Mouse (Mus musculus): ENCODE data around the gene Ush1c. TPM values are rescaled to one million over a fixed set of nuclear protein-coding genes. Genes with fewer than 3 reads are reported as not detected.

Ush1c gene
- total and polyA plus RNA-seq, 3 experiments, result not detected

DNA sequence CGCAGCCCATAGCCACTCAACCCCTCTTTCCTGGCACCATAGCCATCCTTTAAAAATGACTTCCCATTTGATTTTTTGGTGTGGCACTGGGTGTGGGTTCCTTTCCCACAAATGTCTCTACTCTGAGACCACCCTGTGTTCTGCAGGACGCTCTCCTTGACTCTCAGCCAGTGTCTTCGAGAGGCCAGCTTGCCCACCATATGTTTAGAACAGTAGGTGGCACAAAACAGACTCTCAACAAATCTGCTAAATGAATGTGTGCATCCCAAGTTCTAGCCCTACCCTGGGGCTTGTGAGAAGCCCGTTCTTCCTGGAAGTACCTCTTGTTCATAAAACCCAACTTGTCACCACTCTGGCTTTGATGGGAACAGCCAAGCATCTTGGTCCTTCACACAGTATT lies 1.8 kb upstream of the Ush1c start:
- TF ChIP-seq CHD2 (IDR thresholded peaks at IDR 0.05; ENCODE audit: low read length), result no peak
- Histone ChIP-seq H3K9ac (ENCODE audit: insufficient read depth, low read depth) (no peak overlapping the region), H3K4me3 (replicated peaks in 1 of 3; ENCODE audit: low read depth in 2 of 3, low read length in 2 of 3, poor library complexity in 1 of 3) (no peak overlapping the region), H3K4me2 (ENCODE audit: insufficient read depth, low read depth, poor library complexity, severe bottlenecking) (no peak overlapping the region), H3K9me3 (replicated peaks; ENCODE audit: low read length) (no peaks in the 10 kb centered on the region), H3K79me2 (replicated peaks; ENCODE audit: control insufficient read depth, extremely low read depth, insufficient read depth, poor library complexity, severe bottlenecking) (no peaks in the 10 kb centered on the region), H3K36me3 (replicated peaks in 1 of 2; ENCODE audit: control insufficient read depth in 1 of 2, insufficient read depth in 1 of 2, low read length in 1 of 2) (no peaks in the 10 kb centered on the region), H3K27ac (ENCODE audit: insufficient read depth, low read depth) (no peak overlapping the region), H3K27me3 (replicated peaks) (peaks cover 79% of the 10 kb centered on the region), H3K4me1 (ENCODE audit: control insufficient read depth in 1 of 2, insufficient read depth in 2 of 2) (no peaks in the 10 kb centered on the region)
- no peak for DNase-seq (ENCODE audit: extremely low read depth)
- in situ Hi-C loops (cut with MboI; ENCODE audit: low pct_ligation_motif_present, low pct_unique_long_range_greater_than_20kb, low sequenced_read_pairs), result no loop called here
- dilution Hi-C loops (cut with MboI; ENCODE audit: extremely low pct_ligation_motif_present, extremely low pct_unique_long_range_greater_than_20kb, low sequenced_read_pairs), result no loop called here

DNA sequence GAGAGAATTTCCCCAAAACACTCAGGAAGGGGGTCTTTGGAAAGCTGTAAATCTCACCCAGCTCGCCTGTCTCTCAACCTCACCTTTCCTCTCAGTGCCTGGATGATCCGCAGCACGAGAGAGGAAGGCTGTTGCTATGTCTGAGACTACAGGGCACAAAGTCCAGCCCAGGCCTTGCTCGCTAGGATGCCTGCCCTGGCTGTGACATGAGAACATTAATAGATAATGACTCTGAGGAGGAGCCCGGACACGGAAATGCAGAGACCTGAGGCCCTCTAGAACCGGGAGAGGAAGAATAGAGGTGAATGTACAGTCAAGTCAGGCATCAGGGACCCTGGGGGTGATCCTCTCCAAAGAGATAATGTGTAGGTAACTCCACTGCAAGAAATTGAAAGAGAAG lies 1.1 kb downstream of the Ush1c start:
- in situ Hi-C loops (cut with MboI; ENCODE audit: low pct_ligation_motif_present, low pct_unique_long_range_greater_than_20kb, low sequenced_read_pairs) (no loop called here), dilution Hi-C loops (cut with MboI; ENCODE audit: extremely low pct_ligation_motif_present, extremely low pct_unique_long_range_greater_than_20kb, low sequenced_read_pairs) (no loop called here)
- H3K36me3 ChIP-seq (replicated peaks in 1 of 2; ENCODE audit: control insufficient read depth in 1 of 2, insufficient read depth in 1 of 2, low read length in 1 of 2), result no peaks in the 10 kb centered on the region
- H3K79me2 ChIP-seq (replicated peaks; ENCODE audit: control insufficient read depth, extremely low read depth, insufficient read depth, poor library complexity, severe bottlenecking), result no peaks in the 10 kb centered on the region
- H3K9ac ChIP-seq (ENCODE audit: insufficient read depth, low read depth), result no peak overlapping the region
- H3K27ac ChIP-seq (ENCODE audit: insufficient read depth, low read depth), result no peak overlapping the region
- H3K4me1 ChIP-seq (ENCODE audit: control insufficient read depth in 1 of 2, insufficient read depth in 2 of 2), result no peaks in the 10 kb centered on the region
- no peak overlapping the region for H3K4me3 ChIP-seq (replicated peaks in 1 of 3; ENCODE audit: low read depth in 2 of 3, low read length in 2 of 3, poor library complexity in 1 of 3)
- DNase-seq (ENCODE audit: extremely low read depth), result no peak
- TF ChIP-seq ZC3H11A (IDR thresholded peaks at IDR 0.05; ENCODE audit: low read depth, low read length), result no peak
- TF ChIP-seq IRF4 (IDR thresholded peaks at IDR 0.05; ENCODE audit: low read depth, low read length), result no peak
- H3K27me3 ChIP-seq (replicated peaks), result peaks cover 82% of the 10 kb centered on the region
- H3K4me2 ChIP-seq (ENCODE audit: insufficient read depth, low read depth, poor library complexity, severe bottlenecking), result no peak overlapping the region
- peaks cover 7% of the 10 kb centered on the region for H3K9me3 ChIP-seq (replicated peaks; ENCODE audit: low read length)

DNA sequence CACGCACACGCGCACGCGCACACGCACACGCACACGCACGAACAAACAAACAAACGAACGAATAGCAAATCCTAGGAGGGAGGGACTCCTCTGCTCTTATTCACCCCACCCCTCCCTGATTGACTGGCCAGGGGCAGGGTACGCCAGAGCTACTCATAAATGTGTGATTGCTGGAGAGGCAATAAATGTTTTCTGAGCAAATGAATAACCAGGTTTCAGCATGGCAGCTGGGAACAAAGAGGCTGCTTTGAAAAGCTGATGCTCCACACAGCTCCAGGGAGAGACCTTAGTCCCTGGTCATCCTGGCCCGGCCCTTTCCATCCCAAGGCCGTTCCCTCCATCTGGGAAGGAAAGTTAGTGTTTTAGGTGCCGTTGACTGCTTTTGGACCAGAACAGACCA lies 1.9 kb downstream of the Ush1c start:
- DNase-seq (ENCODE audit: extremely low read depth), result no peak

DNA sequence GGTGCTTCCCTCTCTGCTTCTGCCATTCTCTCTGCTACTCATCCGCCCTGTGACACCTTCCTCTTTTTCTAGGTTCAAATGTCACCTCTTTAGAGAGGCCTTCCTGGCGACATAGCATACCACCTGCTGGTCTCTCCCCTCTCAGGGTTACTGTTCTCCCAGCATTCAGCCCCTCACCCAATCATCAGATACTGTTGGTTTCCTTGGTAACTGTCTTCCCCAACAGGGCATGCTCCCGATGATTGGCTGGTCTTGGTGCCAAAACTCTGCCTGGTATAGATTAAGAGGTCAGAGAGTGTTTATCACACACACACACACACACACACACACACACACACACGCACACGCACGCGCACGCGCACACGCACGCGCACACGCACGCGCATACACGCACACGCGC lies 2.4 kb downstream of the Ush1c start:
- Histone ChIP-seq H3K9ac (ENCODE audit: insufficient read depth, low read depth) (no peak overlapping the region), H3K27ac (ENCODE audit: insufficient read depth, low read depth) (no peak overlapping the region), H3K4me1 (ENCODE audit: control insufficient read depth in 1 of 2, insufficient read depth in 2 of 2) (no peaks in the 10 kb centered on the region), H3K4me3 (replicated peaks in 1 of 3; ENCODE audit: low read depth in 2 of 3, low read length in 2 of 3, poor library complexity in 1 of 3) (no peak overlapping the region), H3K4me2 (ENCODE audit: insufficient read depth, low read depth, poor library complexity, severe bottlenecking) (no peak overlapping the region), H3K9me3 (replicated peaks; ENCODE audit: low read length) (peaks cover 7% of the 10 kb centered on the region), H3K27me3 (replicated peaks) (peaks cover 85% of the 10 kb centered on the region), H3K36me3 (replicated peaks in 1 of 2; ENCODE audit: control insufficient read depth in 1 of 2, insufficient read depth in 1 of 2, low read length in 1 of 2) (no peaks in the 10 kb centered on the region), H3K79me2 (replicated peaks; ENCODE audit: control insufficient read depth, extremely low read depth, insufficient read depth, poor library complexity, severe bottlenecking) (no peaks in the 10 kb centered on the region)
- in situ Hi-C loops (cut with MboI; ENCODE audit: low pct_ligation_motif_present, low pct_unique_long_range_greater_than_20kb, low sequenced_read_pairs) (no loop called here), dilution Hi-C loops (cut with MboI; ENCODE audit: extremely low pct_ligation_motif_present, extremely low pct_unique_long_range_greater_than_20kb, low sequenced_read_pairs) (no loop called here)
- TF ChIP-seq MAZ (IDR thresholded peaks at IDR 0.05; ENCODE audit: low read depth, low read length) (no peak), CTCF (conservative IDR thresholded peaks at IDR 0.05 in 1 of 2, IDR thresholded peaks at IDR 0.05 in 1 of 2; ENCODE audit: low read depth in 2 of 2, low read length in 2 of 2) (no peak), MXI1 (IDR thresholded peaks at IDR 0.05; ENCODE audit: low read depth, low read length) (no peak), NELFE (IDR thresholded peaks at IDR 0.05; ENCODE audit: low read depth, low read length) (no peak), ELF1 (IDR thresholded peaks at IDR 0.05; ENCODE audit: low read depth, low read length) (no peak), ETS1 (conservative IDR thresholded peaks at IDR 0.05; ENCODE audit: low read depth, low read length) (no peak), JUND (conservative IDR thresholded peaks at IDR 0.05; ENCODE audit: low read depth, low read length) (no peak), ZMIZ1 (IDR thresholded peaks at IDR 0.05; ENCODE audit: low read depth, low read length) (no peak), TBP (conservative IDR thresholded peaks at IDR 0.05; ENCODE audit: low read depth, low read length) (no peak)
- DNase-seq (ENCODE audit: extremely low read depth), result no peak

More for the DNA sequence above, 1.9 kb downstream of the Ush1c start:
- dilution Hi-C loops (cut with MboI; ENCODE audit: extremely low pct_ligation_motif_present, extremely low pct_unique_long_range_greater_than_20kb, low sequenced_read_pairs) (no loop called here), in situ Hi-C loops (cut with MboI; ENCODE audit: low pct_ligation_motif_present, low pct_unique_long_range_greater_than_20kb, low sequenced_read_pairs) (no loop called here)
- Histone ChIP-seq H3K4me2 (ENCODE audit: insufficient read depth, low read depth, poor library complexity, severe bottlenecking) (no peak overlapping the region), H3K9me3 (replicated peaks; ENCODE audit: low read length) (peaks cover 7% of the 10 kb centered on the region), H3K9ac (ENCODE audit: insufficient read depth, low read depth) (no peak overlapping the region), H3K27me3 (replicated peaks) (peaks cover 84% of the 10 kb centered on the region), H3K79me2 (replicated peaks; ENCODE audit: control insufficient read depth, extremely low read depth, insufficient read depth, poor library complexity, severe bottlenecking) (no peaks in the 10 kb centered on the region), H3K4me3 (replicated peaks in 1 of 3; ENCODE audit: low read depth in 2 of 3, low read length in 2 of 3, poor library complexity in 1 of 3) (no peak overlapping the region), H3K27ac (ENCODE audit: insufficient read depth, low read depth) (no peak overlapping the region), H3K4me1 (ENCODE audit: control insufficient read depth in 1 of 2, insufficient read depth in 2 of 2) (no peaks in the 10 kb centered on the region), H3K36me3 (replicated peaks in 1 of 2; ENCODE audit: control insufficient read depth in 1 of 2, insufficient read depth in 1 of 2, low read length in 1 of 2) (no peaks in the 10 kb centered on the region)
- TF ChIP-seq CHD1 (IDR thresholded peaks at IDR 0.05; ENCODE audit: low read depth, low read length) (no peak), JUN (IDR thresholded peaks at IDR 0.05; ENCODE audit: insufficient read depth, low read depth, low read length) (no peak)

Data from CH12.LX (cell line).